Mouse (Mus musculus) frontal cortex, adult 2 months (tissue): ENCODE data around the gene Ddx39b. TPM values are rescaled to one million over a fixed set of nuclear protein-coding genes. Genes with fewer than 3 reads are reported as not detected.
"Not testable (repeated sequence)": the region's sequence is repeated elsewhere in the genome, so short reads cannot be mapped to it uniquely, and the experiment has no call there.

Source experiments
- DNase-seq, 2 experiments: peaks; one replicate each; pipeline ENCODE4 v3.0.0; 2022; ENCODE audit warnings: low spot score in 1 of 2; ENCODE audit errors: extremely low spot score in 1 of 2
- polyA plus RNA-seq: library from polyadenylated mRNA; depleted of rRNA; stranded (reverse); fragments of >200 nt; gene quantifications from 2 replicates; pipeline ENCODE4 v1.2.3, GENCODE M21; 2012

The Ddx39b gene
- polyA plus RNA-seq, 1 experiment, result 444 TPM

DNA sequence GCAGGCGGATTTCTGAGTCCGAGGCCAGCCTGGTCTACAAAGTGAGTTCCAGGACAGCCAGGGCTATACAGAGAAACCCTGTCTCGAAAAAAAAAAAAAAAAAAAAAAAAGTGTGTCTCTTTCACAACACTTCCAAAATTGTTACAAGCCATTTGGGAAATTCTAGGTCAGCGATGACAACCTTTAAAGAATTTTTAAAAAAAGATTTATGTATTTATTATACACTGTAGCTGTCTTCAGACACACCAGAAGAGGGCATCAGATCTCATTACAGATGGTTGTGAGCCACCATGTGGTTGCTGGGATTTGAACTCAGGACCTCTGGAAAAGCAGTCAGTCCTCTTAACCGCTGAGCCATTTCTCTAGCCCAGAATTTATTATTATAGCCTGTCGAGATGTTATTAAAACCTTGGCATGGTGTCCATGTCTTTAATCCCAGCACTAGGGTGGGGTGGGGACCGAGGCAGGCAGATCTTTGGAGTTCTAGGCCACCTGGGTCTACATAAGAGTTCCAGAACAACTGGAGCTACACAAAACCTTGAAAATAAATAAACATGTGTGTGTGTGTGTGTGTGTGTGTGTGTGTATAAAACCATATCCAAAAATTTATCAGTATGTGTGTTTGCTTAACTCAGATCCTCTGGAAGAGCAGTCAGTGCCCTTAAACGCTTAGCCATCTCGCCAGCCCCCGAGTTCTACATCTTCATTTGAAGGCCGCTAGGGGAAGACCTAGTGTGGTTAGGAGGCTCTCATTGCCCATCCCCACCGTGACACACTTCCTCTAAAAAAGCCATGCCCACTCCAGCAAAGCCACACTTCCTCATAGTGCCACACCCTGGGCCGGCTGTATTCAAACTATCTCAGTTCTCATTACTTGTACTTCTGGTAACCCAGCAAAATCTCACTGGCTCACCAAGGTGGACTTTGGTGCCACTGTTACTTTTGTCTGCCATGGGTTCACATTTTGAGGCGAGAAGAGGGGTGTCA lies 17.2 kb downstream of the Ddx39b start:
- no peak for DNase-seq

DNA sequence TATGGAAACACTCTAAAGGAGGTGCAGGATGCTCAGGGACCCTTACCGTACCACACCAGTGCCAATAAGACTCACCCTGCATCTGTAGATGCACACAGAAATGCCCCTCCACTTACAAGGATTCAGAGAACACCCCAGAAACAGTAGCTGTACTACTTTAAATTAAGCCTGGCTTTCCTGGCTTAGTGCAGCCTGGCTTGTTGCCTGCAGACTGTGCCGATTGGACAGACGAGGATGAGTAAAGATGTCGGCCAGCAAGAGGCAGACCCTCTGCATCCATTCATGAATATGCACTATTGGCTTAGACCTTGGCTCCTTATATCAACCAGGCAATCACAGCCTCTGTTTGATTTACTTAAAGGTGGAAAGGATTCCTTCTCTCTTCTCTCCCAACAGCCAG lies 18.1 kb downstream of the Ddx39b start:
- DNase-seq, result no peak

DNA sequence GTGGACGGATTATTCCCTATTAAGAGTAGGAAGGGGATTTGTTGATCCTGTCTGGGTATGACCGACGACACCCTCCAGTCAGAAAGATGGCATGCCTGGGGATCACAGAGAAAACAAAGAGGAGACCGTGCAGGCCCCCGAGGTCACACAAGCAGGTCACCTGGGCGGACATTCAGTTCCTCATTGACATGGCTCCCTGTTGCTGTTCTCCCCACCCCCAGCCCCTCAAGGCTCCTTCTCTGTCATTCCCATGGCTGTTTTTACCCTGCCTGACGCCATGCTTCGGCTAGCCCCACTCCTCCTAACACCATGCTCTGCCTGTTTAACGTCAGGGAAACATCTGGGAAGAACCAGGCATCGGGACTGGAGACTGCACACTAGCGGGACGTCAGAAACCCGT lies 20.1 kb downstream of the Ddx39b start:
- no peak for DNase-seq

DNA sequence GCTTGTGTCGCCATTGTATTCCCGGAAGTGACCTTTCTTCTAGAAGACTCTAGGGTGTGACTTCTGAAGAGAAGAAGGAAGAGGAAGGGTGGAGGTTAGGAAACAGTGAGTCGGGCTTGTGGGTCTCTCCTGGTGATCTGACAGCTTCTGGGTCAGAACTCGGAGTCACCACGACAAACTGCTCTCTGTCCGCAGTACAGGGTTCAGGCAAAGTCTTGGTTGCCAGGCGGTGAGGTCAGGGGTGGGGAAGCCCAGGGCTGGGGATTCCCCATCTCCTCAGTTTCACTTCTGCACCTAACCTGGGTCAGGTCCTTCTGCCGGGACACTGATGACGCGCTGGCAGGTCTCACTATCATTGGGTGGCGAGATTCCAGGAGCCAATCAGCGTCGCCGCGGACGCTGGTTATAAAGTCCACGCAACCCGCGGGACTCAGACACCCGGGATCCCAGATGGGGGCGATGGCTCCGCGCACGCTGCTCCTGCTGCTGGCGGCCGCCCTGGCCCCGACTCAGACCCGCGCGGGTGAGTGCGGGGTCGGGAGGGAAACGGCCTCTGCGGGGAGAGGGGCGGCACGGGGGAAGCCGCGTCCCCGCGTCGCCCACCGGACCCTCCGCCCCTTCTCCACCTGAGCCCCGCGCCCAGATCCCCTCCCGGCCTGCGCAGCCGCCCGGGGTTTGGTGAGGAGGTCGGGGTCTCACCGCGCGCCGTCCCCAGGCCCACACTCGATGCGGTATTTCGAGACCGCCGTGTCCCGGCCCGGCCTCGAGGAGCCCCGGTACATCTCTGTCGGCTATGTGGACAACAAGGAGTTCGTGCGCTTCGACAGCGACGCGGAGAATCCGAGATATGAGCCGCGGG lies 21.3 kb downstream of the Ddx39b start, which contains the start of gene H2-D1:
Gene H2-D1 (plus strand): TSS at position 67 of the 859 bp plus-strand sequence.
- DNase-seq, result peak; percentile 89 to 98

DNA sequence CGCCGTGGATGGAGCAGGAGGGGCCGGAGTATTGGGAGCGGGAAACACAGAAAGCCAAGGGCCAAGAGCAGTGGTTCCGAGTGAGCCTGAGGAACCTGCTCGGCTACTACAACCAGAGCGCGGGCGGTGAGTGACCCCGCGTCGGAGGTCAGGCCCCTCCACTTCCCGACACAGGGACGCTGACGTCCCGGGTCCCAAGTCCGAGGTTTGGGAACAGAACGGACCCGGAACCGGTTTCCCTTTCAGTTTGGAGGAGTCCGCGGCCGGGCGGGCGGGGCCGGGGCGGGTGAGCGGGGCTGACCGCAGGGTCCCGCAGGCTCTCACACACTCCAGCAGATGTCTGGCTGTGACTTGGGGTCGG lies 22.0 kb downstream of the Ddx39b start:
- DNase-seq, result no peak

DNA sequence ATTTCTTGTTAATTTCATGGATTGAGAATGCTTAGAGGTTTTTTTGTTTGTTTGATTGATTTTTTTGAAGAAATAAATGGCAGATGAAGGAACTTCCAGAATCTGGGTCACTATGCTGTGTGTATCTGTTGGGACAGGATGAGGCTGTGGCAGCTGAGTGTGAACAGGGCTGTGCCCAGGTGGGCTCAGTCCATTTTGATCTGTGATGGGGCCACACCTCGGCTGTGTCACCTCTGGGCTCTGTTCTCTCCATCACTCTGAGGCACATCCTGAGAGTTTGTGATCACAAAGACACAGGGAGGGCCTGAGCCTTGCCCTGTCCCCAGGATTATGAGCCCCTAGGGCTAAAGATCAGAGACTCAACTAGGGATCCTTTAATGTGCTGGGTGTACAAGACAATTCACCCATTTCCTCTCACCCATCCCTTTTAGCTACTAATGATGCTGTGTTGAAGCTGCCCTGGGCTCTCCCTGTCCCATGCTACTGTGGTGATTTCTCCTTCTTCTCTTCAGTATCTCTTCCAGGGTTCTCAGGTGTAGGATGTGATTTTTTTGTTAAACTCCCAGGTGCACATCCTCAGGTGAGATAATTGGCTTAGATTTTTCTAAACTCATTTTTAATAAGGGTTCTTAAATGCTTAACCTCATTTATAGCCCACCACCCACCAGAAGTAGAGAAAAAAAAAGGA lies 26.0 kb downstream of the Ddx39b start:
- no peak for DNase-seq

DNA sequence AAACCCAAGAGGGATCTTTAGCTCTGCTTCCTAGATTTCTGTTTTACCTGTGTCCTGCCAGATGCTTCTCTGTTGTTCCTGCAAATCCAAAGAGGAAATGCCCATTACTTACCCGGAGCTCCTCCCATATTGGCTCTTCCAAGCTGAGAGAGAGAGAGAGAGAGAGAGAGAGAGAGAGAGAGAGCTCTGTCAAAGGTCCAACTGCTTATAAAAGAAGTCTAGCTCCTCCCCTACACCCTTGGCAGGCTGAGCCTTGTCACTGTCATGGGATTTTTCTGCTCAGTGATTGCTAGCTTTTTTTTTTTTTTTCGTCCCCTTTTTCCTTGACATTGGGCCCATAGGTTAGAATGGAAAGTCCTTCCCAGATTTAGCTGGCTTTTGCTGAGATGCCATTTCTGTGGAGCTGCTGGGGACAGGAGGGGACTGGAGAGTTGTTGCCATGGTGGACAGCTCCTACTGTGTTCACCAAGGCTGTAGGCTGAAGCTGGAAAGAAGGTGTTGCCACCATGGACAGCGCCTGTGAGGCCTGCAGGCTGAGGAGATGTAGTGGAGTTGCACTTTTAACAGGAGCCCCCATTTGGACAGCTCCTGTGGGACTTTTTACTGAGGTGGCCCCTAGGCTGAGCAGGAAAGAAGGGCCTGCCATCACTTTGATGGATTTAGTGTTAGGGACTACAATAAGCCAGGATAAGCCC lies 28.3 kb downstream of the Ddx39b start:
- no peak for DNase-seq

DNA sequence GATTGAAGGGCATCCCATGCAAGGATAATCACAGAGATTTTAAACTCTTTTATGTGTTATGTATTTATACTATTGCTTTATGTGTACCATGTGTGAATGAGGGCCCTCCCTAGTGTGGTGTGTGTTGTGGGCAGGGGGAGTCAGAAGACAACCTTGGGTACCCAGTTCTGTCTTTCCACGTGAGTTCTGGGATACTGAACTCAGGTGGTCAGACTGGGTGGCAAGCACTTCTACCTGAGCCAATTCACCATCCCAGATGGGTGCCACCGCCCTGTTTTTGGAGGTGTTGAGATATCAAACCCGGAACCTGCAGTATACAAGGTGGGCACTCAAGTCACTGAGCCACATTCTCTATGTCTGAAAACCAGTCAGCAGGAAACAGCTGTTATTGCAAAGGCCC lies 30.7 kb downstream of the Ddx39b start:
- DNase-seq, result no peak

DNA sequence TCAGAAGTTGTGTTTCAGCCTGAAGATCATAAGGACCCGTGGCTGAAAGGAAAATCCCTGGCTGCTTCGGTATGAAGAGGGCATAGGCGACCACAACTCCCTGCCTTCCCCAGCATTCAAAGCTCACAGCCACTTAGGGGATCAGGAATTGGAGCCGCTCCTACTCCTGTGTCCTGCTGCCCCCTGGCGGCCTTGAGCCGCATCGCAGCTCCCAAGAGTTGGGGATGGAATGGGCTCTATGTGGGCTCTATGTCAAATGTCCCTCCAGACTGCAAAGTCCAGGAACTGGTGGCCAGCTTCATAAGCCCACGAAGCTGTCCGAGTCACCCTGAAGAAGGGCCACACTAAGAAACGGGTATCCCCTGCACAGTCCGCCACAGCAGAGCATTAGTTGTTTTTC lies 33.2 kb downstream of the Ddx39b start:
- peak in 1 of 2 experiments; percentile 93 for DNase-seq

DNA sequence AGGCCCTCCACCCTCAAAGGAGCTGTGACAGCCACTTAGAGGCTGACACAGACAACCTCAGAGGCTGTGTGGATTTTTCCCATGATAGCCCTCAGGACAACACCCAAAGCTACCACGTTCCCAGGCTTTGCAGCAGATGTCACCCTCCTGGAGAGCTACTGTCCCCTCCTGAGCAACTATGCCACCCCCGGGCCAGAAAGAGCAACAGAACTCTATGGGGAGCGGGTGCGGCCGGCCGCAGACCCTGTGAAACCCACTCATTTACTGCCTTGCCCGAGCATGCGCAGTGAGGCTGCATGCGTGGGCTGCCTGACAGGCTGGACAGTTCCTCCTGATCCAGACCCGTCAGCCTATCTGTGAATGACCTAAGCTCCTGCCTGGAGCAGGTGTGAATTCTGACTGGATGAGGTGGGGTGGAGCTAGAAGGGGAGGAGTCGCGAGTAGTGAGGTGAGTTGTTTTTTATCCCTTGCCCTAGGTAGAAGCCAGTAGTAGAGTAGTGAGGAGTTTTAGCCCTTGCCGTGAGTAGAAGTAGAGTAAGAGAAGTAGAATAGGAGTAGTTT lies 34.8 kb downstream of the Ddx39b start:
- DNase-seq, result no peak

DNA sequence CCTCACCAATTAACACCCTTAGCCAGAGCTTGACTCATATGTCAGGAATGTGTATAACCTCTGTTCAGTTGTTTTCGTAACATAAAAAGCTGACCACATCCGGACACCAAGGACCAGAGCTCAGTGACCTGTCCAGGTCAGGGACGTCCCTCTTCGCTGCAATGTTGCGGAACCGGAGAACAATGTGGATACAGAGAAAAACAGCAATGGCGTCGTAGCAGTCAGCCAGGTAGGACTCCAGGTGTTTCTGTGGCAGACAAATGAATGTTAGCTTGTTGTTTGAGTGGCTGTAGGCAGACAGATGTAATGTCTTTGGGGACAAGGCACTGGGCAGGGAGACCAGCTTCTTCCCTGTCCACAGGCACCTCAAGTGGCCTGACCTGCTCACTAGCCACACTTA lies 36.5 kb downstream of the Ddx39b start:
- DNase-seq, result no peak

DNA sequence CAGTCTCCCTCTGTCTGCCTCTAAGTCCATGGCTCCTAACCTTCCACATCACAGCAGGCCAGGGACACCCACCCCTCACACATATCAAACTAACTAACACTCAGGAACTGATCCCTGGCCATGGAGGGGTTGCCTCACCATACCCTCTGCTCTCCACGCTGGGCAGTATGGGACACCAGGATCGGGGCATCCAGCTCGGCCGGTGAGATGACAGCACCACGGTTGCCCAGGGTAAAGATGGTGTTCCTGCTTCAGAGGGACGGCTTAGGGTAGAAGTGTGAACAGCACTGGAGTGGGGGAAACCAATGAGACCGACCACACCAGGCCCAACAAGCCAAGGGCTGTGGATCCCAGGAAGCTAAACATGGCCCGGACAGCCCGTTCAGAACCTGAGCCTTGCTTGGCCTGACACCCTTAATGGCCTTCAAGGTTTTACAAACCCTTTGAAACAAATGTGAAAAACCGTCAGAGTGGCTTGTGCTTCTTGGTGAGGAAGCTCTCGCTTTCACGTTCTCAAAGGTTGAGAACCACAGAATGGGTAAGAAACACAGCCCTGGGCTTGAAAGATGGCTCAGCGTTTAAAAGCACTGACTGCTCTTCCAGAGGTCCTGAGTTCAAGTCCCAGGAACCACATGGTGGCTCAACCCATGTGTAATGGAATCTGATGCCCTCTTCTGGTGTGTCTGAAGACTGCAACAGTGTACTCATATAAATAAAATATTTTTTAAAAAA lies 37.6 kb downstream of the Ddx39b start:
- no peak for DNase-seq

DNA sequence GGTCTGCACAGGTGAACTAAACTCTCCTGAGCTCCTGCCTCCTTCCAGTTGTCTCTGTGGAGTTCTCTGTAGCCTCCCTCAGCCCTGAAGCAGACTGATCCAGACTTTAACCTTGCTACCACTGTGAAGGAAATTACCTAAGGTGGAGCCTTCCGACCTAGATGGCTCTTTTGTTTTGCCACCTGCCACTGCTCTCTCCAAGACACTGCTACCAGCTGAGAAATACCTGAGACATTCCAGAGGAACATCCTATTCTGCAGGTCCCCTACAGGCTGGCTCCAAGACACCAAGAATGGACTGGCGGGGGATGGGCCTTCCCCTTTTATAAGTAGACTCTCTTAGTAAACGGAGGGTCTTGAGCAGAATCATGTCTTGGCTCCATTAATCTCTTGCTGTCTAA lies 38.7 kb downstream of the Ddx39b start:
- no peak for DNase-seq

DNA sequence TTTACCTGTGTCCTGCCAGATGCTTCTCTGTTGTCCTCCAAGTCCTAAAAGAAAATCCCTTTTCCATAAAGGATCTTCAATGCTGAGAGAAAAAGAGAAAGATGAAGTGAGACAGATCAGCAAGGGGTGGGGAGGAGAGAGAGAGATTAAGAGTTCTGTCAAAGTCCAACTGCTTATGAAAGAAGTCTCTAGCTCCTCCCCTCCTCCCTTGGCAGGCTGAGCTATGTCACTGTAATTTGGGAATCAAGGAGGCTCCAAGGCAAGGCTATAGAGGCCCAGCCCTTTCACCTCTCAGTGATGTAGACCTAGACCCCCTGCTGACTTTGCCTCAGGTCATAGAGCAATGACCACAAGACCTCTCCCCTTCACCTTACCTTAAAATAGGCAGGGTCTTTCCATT lies 43.9 kb downstream of the Ddx39b start:
- DNase-seq, result no peak

DNA sequence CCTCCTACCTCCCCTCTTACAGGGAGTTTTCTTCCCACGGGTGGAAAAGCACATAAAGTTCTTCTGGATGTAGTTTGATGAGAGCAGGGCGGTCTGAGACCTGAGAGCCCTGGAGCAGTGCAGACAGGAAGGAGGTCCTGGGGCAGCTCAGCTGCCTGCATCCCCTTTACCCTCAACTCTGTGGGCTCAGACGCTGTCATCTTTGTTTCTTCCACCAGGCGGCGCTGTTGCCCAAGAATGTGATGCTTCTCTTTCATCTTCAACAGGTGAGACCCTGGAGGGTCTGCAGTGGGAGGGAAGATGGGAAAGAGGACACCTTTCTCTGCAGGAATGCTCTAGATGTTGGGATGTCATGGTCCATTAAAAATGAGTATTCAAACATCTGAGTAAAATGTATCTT lies 54.2 kb downstream of the Ddx39b start:
- DNase-seq, result peak in 1 of 2 experiments; percentile 68

DNA sequence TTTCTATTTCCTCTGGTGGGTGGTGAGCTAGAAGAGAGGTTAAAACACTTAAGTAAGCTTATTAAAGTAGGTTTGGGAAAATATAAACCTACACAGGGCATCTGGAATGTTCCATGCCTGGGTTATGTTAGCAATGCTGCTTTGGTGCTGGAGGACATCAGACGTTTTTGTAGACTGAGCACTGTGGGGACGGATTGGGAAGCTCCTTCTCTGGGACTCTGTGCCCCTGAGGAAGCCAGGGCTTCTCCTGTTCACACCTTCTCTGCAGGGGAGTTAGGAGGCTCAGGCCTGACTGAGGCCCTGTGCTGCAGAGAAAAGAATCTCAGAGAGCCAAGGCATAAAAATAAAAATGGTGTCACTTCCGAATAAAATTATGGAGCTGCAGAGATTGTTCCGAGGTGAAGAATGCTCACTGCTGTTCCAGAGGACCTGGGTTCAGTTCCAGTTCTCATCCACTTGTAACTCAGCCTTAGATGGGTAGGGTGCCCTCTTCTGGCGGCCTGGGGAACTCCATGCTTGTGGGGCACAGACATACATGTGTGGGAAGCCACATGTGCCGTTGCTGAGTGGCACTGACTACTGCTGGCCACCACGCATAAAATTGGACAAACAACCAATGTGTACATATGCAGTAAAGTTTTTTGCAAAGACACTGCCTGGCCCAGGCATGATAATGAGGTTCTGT lies 58.9 kb downstream of the Ddx39b start:
- DNase-seq, result not testable (repeated sequence)

DNA sequence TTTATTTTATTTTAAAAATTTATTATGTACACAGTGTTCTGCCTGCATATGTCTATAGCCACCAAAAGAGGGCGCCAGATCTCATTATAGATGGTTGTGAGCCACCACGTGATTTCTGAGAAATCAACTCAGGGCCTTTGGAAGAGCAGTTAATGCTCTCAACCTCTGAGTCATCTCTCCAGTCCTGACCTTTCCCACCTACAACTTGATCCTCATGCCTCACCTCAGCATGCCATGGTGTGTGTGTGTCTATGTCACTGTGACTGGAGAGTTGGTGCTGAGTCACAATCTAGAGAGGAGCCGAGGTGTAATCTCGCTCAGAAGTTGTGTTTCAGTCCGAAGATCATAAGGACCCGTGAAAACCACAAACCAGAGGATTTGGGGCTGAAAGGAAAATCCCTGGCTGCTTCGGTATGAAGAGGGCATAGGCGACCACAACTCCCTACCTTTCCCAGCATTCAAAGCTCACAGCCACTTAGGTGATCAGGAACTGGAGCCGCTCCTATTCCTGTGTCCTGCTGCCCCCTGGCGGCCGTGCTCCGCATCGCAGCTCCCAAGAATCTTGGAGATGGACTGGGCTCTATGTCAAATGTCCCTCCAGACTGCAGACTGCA lies 60.2 kb downstream of the Ddx39b start:
- DNase-seq, result peak; percentile 36 to 96

DNA sequence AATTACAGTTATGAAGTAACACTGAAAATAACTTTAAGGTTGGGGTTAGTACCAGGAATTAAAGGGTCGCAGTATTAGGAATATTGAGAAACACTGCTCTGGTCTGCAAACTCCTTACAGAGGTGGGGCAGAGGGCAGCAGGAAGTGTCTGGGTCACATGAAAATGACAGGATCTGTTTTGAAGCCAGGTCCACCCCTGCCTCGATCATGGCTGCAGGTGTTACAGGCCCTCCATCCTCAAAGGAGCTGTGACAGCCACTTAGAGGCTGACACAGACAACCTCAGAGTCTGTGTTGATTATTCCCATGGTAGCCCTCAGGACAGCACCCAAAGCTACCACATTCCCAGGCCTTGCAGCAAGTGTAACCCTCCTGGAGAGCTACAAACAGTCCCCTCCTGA lies 61.7 kb downstream of the Ddx39b start:
- DNase-seq, result no peak
